Mouse (Mus musculus): Measurements from ENCODE around the gene Rfx4.

GRCm38 (mm10) chr10:84895810-84896358, 140.0 kb downstream of the Rfx4 start:
- no peak for TF ChIP-seq CTCF (IDR thresholded peaks at IDR 0.05; ENCODE audit: low read depth, low read length)
- TF ChIP-seq POLR2A (IDR thresholded peaks at IDR 0.05; ENCODE audit: extremely low read depth, insufficient read depth, low read length), result no peak

All from liver, adult 2 months (tissue).